Mouse (Mus musculus) stomach, postnatal 0 days (tissue): ENCODE results near the gene Olfr33. TPM values are rescaled to one million over a fixed set of nuclear protein-coding genes. Genes with fewer than 3 reads are reported as not detected.
A peak's percentile ranks its signal among the peaks of the same experiment; 100 is the strongest.

Experiments
- ATAC-seq: fragments of 200-750 bp; cut with Nextera tagmentation; 2 replicates; pipeline ENCODE4 v1.8.0; 2017; ENCODE audit not compliant: low FRiP score, low TSS enrichment
- DNase-seq: peaks from one replicate; pipeline ENCODE4 v3.0.0-alpha.2; 2016; ENCODE audit warnings: low spot score
- H3K27ac ChIP-seq: fragments of 300-500 bp; sonication (generic); replicated peaks from 2 replicates; pipeline ENCODE4 v1.5.1; 2014; ENCODE audit warnings: mild to moderate bottlenecking, control low read depth
- H3K27me3 ChIP-seq: fragments of 300-500 bp; sonication (generic); 2 replicates; pipeline ENCODE4 v1.6.1; 2014; ENCODE audit warnings: low read length; ENCODE audit not compliant: control insufficient read depth, insufficient read depth
- H3K36me3 ChIP-seq: fragments of 300-500 bp; sonication (generic); 2 replicates; pipeline ENCODE4 v1.6.1; 2014; ENCODE audit warnings: low read length, mixed read lengths; ENCODE audit not compliant: control insufficient read depth, insufficient read depth
- H3K4me1 ChIP-seq: fragments of 300-500 bp; sonication (generic); replicated peaks from 2 replicates; pipeline ENCODE4 v1.6.1; 2014; ENCODE audit warnings: antibody characterized with exemption; ENCODE audit not compliant: control insufficient read depth, insufficient read depth
- H3K4me2 ChIP-seq: fragments of 300-500 bp; sonication (generic); replicated peaks from 2 replicates; pipeline ENCODE4 v1.6.1; 2014; ENCODE audit warnings: low read depth, mild to moderate bottlenecking, control low read depth, moderate library complexity
- H3K4me3 ChIP-seq: fragments of 300-500 bp; sonication (generic); 2 replicates; pipeline ENCODE4 v1.5.1; 2014; ENCODE audit warnings: low read depth, low read length, control low read depth
- H3K9ac ChIP-seq: fragments of 300-500 bp; sonication (generic); 2 replicates; pipeline ENCODE4 v1.6.1; 2014; ENCODE audit warnings: mild to moderate bottlenecking, low read length, control low read depth, mixed read lengths
- H3K9me3 ChIP-seq: fragments of 300-500 bp; sonication (generic); 2 replicates; pipeline ENCODE4 v1.6.1; 2016; ENCODE audit warnings: low read length; ENCODE audit not compliant: control insufficient read depth
- CTCF ChIP-seq: IDR thresholded peaks from 2 replicates; pipeline ENCODE4 v1.5.1; 2016; ENCODE audit warnings: antibody characterized with exemption, low read depth, mild to moderate bottlenecking, moderate library complexity
- EP300 ChIP-seq: optimal IDR thresholded peaks from 2 replicates; pipeline ENCODE3; 2016; ENCODE audit warnings: antibody characterized with exemption
- WGBS: fragments of 180-500 bp; shearing (Covaris S2); extraction: QIAGEN DNeasy Blood & Tissue Kit; methylation state at CpG from one replicate; pipeline ENCODE4 v1.1.7; 2014; 5-methylcytosine and 5-hydroxymethylcytosine counted together
- polyA plus RNA-seq: library from polyadenylated mRNA; unstranded; fragments of >200 nt; fragmentation: Nextera tagmentation; extraction: Ambion mirVana; gene quantifications from 2 replicates; pipeline ENCODE4 v1.2.1, GENCODE M21; 2015

Gene Olfr33
- polyA plus RNA-seq, result not detected in 2 replicates

- H3K36me3 ChIP-seq, result no peaks in the 10 kb centered on the region
- DNase-seq (no peak), ATAC-seq (no peak)
- H3K4me2 ChIP-seq, result no peak within 1 kb of the TSS
- H3K9ac ChIP-seq, result no peak within 1 kb of the TSS
- no peak within 1 kb of the TSS for H3K27ac ChIP-seq
- H3K9me3 ChIP-seq, result no peaks in the 10 kb centered on the region
- TF ChIP-seq CTCF (no peak), EP300 (no peak)
- no peaks in the 10 kb centered on the region for H3K4me1 ChIP-seq
- WGBS, result 27% methylated on average over 1 of the region's 1 CpGs
- no peaks in the 10 kb centered on the region for H3K27me3 ChIP-seq
- H3K4me3 ChIP-seq, result no peak within 1 kb of the TSS
These were observed at the start of gene Olfr33 for GRCm38 (mm10) chr7:102718970-102719369. Olfr33 (minus strand) TSS chr7:102719070.

- Histone ChIP-seq H3K4me1 (no peaks in the 10 kb centered on the region), H3K9me3 (no peaks in the 10 kb centered on the region), H3K4me2 (no peak within 1 kb of the TSS), H3K27ac (no peak within 1 kb of the TSS), H3K36me3 (no peaks in the 10 kb centered on the region), H3K27me3 (no peaks in the 10 kb centered on the region), H3K4me3 (no peak within 1 kb of the TSS), H3K9ac (no peak within 1 kb of the TSS)
- no peak for ATAC-seq
- WGBS, result 61% methylated on average over 4 of the region's 4 CpGs
- DNase-seq, result no peak
- TF ChIP-seq EP300, result no peak
- no peak for TF ChIP-seq CTCF
These were observed 40.4 kb upstream of the Olfr33 start, which contains the start of the genes Olfr560 and Olfr78 for GRCm38 (mm10) chr7:102759266-102759665. Olfr560 (minus strand) TSS chr7:102759366. Olfr78 (minus strand) TSS chr7:102759471.

DNA sequence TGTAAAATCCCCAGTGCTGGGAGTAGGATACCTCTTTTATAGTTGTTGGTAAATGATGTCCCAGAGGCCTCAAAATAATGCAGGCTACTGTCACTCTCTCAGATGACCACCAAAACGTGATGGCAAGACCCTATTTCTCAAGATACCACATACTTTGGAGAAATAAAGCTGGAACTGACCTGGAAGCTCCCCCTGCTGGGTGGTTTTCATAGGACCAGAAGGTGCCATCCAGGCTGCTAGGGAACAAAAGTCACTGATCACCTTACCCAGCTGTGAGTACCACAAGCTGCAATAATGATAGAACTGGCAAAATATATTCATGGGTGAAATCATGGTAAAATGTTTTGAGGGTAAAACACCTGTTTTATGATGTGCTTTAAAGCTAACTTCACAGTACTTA, 33.2 kb upstream of the Olfr33 start:
- H3K4me1 ChIP-seq, result no peaks in the 10 kb centered on the region
- no peaks in the 10 kb centered on the region for H3K27me3 ChIP-seq
- no peak overlapping the region for H3K4me2 ChIP-seq
- ATAC-seq, result no peak
- 10% methylated on average over 1 of the region's 1 CpGs for WGBS
- TF ChIP-seq CTCF, result peak; percentile 51
- TF ChIP-seq EP300, result no peak
- H3K9ac ChIP-seq, result no peak overlapping the region
- no peak overlapping the region for H3K27ac ChIP-seq
- no peak overlapping the region for H3K4me3 ChIP-seq
- no peak for DNase-seq
- H3K9me3 ChIP-seq, result no peaks in the 10 kb centered on the region
- no peaks in the 10 kb centered on the region for H3K36me3 ChIP-seq

DNA sequence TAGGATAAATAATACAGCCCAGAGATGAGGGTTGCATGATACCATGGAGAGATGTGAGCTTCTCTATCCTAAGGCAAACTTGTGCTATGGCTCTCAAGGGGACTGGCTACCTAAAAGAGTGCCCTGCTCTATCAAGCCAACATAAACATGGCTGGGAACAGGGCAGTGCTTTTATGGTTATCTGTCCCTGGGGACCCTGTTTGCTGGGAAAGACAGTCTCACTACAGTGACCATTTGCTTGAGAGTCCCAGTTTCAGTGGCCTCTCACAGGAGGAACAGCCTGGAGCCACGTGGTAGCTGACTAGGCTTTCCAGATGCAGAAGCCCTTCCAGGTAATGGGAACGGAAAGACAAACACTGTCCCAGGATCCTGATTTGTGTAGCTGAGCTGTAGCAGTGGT, 18.8 kb upstream of the Olfr33 start:
- Histone ChIP-seq H3K4me3 (no peak overlapping the region), H3K9ac (no peak overlapping the region), H3K4me1 (no peaks in the 10 kb centered on the region), H3K36me3 (no peaks in the 10 kb centered on the region), H3K27me3 (no peaks in the 10 kb centered on the region), H3K4me2 (no peak overlapping the region), H3K9me3 (no peaks in the 10 kb centered on the region), H3K27ac (no peak overlapping the region)
- no peak for DNase-seq
- TF ChIP-seq CTCF (no peak), EP300 (no peak)
- ATAC-seq, result no peak
- WGBS, result 42% methylated on average over 2 of the region's 2 CpGs

- Histone ChIP-seq H3K9me3 (no peaks in the 10 kb centered on the region), H3K9ac (no peak overlapping the region), H3K4me2 (no peak overlapping the region), H3K36me3 (no peaks in the 10 kb centered on the region), H3K27ac (no peak overlapping the region), H3K4me3 (no peak overlapping the region), H3K27me3 (no peaks in the 10 kb centered on the region), H3K4me1 (no peaks in the 10 kb centered on the region)
- no peak for TF ChIP-seq EP300
- no peak for ATAC-seq
- no peak for DNase-seq
- 15% methylated on average over 1 of the region's 1 CpGs for whole genome bisulfite sequencing
These were observed 14.9 kb upstream of the Olfr33 start for GRCm38 (mm10) chr7:102733793-102734192.

GRCm38 (mm10) chr7:102727391-102727790, 8.5 kb upstream of the Olfr33 start, which contains the start of gene Olfr559:
Olfr559 (minus strand) TSS chr7:102727491.
- H3K9me3 ChIP-seq, result no peaks in the 10 kb centered on the region

More at GRCm38 (mm10) chr7:102727391-102727790, 8.5 kb upstream of the Olfr33 start, which contains the start of gene Olfr559:
- Histone ChIP-seq H3K4me3 (no peak within 1 kb of the TSS), H3K36me3 (no peaks in the 10 kb centered on the region), H3K27me3 (no peaks in the 10 kb centered on the region), H3K27ac (no peak within 1 kb of the TSS), H3K4me2 (no peak within 1 kb of the TSS), H3K9ac (no peak within 1 kb of the TSS), H3K4me1 (no peaks in the 10 kb centered on the region)
- DNase-seq (no peak), ATAC-seq (no peak)
- no peak for TF ChIP-seq CTCF
- TF ChIP-seq EP300, result no peak
